Mouse (Mus musculus) brain, embryonic 18.5 days (tissue): ENCODE results near the gene Cox8b.

Experiments
- DNase-seq: peaks from one replicate; pipeline ENCODE4 v3.0.0-alpha.2; 2012; ENCODE audit warnings: low read depth, low spot score

The Cox8b gene

GRCm38 (mm10) chr7:140900220-140900619 lies at the start of gene Cox8b:
Gene Cox8b (minus strand): TSS chr7:140900446.
- no peak for DNase-seq

GRCm38 (mm10) chr7:140949255-140949654 lies 49.0 kb upstream of the Cox8b start:
- no peak for DNase-seq

- no peak for DNase-seq
Measured at GRCm38 (mm10) chr7:140948161-140948560, 47.9 kb upstream of the Cox8b start.

- no peak for DNase-seq
Measured at GRCm38 (mm10) chr7:140946980-140947379, 46.7 kb upstream of the Cox8b start.

GRCm38 (mm10) chr7:140946311-140946710 lies 46.1 kb upstream of the Cox8b start:
- no peak for DNase-seq

- no peak for DNase-seq
Measured at GRCm38 (mm10) chr7:140945247-140945646, 45.0 kb upstream of the Cox8b start.

GRCm38 (mm10) chr7:140944236-140944635 lies 44.0 kb upstream of the Cox8b start:
- DNase-seq = no peak

GRCm38 (mm10) chr7:140943356-140943755 lies 43.1 kb upstream of the Cox8b start:
- DNase-seq = no peak

- no peak for DNase-seq
Measured at GRCm38 (mm10) chr7:140942811-140943210, 42.6 kb upstream of the Cox8b start.

GRCm38 (mm10) chr7:140942341-140942740 lies 42.1 kb upstream of the Cox8b start:
- DNase-seq = no peak

GRCm38 (mm10) chr7:140941222-140942051 lies 41.2 kb upstream of the Cox8b start, which contains the start of gene Pgghg:
Gene Pgghg (plus strand): TSS chr7:140941391.
- no peak for DNase-seq

- DNase-seq = no peak
Measured at GRCm38 (mm10) chr7:140939669-140940171, 39.5 kb upstream of the Cox8b start.

- DNase-seq = no peak
Measured at GRCm38 (mm10) chr7:140938896-140939295, 38.6 kb upstream of the Cox8b start.

- no peak for DNase-seq
Measured at GRCm38 (mm10) chr7:140938436-140938835, 38.2 kb upstream of the Cox8b start.

- no peak for DNase-seq
Measured at GRCm38 (mm10) chr7:140927181-140927580, 26.9 kb upstream of the Cox8b start.

GRCm38 (mm10) chr7:140923070-140923775 lies 23.0 kb upstream of the Cox8b start:
- no peak for DNase-seq

- DNase-seq = no peak
Measured at GRCm38 (mm10) chr7:140922398-140923069, 22.3 kb upstream of the Cox8b start.

GRCm38 (mm10) chr7:140921225-140921975 lies 21.2 kb upstream of the Cox8b start:
- no peak for DNase-seq

GRCm38 (mm10) chr7:140920418-140921029 lies 20.3 kb upstream of the Cox8b start, which contains the start of gene Nlrp6:
Gene Nlrp6 (plus strand): TSS chr7:140920902.
- no peak for DNase-seq

- no peak for DNase-seq
Measured at GRCm38 (mm10) chr7:140919911-140920310, 19.7 kb upstream of the Cox8b start.
